Mouse (Mus musculus): Measurements from ENCODE around the gene Smpdl3b.

The Smpdl3b gene

DNA sequence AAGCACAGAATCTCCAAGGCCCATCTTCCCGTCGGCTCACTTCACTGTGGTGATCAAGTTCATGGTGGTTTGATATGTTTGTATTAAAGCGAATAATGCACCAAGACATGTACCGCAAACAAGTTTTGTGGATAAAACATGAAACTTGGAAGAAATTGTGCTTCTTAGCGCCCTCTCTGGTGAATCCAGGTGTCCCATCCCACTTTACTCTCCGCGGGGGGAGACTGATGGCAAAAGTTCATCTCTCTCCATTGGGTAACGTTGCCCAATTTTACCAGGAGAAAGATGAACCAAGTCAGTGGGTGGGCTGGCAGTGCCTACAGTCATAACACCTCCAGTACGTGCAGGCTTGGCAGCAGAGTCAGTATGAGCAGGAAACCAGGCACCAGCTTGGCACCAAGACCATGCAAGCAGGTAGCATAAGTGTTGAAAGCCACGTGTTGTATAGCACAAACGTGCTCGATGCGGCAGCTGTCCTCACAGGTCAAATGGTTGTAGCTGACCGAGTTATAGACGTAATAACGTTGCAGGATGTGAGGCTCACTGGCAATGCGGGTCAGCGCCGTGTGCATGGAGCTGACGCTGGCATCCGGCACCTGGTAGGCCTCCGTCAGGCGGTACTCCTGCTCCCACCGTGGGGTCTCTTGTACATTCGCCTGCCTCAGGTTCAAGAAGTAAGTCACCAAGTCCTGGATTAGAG is 23.8 kb downstream of the Smpdl3b start:
- no peak for DNase-seq

DNA sequence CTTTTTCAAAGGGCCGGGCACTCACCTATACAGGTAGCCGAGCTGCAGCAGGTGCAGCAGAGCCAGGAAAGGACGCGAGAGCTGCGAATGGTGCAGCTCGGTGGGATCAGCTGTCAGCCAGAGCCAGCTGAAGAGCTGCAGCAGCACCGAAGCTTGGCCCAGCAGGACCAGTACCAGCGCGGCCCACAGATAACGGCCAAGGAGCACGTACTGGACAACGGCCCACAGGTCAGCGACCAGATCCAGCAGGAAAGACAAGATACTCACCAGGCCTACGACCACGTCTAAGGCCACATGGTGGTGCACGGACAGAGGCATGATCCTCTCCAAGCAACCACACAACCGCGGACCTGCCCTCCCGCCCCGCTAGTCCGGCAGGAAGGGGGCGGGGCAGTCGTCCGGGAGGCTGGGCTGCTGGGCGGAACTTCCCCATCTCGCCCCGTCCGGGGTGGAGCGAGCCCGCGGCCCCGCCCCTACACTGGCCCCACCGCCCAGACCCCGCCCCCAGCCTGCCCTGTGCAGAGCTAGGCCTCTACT is 24.8 kb downstream of the Smpdl3b start, which contains the start of gene Xkr8:
Gene Xkr8 (minus strand): TSS at position 399 of the 537 bp plus-strand sequence.
- DNase-seq, result peak; percentile 94 to 95

- no peak for DNase-seq
Observed at GRCm38 (mm10) chr4:132731616-132732015, 25.4 kb downstream of the Smpdl3b start.

- DNase-seq, result no peak
Observed at GRCm38 (mm10) chr4:132728233-132728632, 28.8 kb downstream of the Smpdl3b start.

GRCm38 (mm10) chr4:132718251-132718650 is 38.8 kb downstream of the Smpdl3b start:
- DNase-seq, result no peak

DNA sequence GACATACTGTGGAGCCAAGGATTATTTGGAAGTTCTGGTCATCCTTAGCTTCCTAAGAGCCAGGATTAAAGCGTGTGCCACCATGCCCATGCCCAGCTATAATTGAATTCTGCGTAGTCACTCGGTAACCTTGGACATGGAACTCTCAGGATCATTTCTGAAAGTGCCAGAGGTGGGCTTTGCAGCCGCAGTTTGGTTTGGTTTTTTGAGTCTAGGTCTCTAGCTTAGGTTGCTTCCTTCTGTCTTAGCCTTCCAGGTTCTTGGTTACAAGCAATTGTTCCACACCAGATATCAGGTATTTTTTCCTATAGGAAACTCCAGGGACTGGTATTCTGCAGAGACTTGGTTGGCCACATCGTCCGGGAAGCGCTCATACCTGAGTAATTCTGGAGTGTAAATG is 43.9 kb downstream of the Smpdl3b start:
- DNase-seq, result no peak

DNA sequence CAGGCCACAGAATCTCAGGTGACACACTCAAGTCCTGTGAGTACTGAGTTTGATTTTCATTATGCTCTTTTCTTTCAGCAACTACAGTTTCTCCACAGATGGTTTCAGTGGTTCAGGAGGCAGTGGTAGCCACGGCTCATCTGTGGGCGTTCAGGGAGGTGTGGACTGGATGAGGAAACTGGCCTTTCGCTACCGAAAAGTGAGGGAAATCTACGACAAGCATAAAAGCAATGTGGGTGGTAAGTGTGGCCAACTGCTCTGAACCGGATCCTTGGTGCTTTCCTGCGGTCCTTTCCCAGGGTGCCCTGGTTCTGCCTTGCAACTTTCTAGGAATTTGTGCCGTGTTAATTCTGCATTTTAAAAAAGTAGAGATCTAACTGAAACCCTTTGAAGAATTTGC is 50.2 kb downstream of the Smpdl3b start:
- DNase-seq, result no peak

DNA sequence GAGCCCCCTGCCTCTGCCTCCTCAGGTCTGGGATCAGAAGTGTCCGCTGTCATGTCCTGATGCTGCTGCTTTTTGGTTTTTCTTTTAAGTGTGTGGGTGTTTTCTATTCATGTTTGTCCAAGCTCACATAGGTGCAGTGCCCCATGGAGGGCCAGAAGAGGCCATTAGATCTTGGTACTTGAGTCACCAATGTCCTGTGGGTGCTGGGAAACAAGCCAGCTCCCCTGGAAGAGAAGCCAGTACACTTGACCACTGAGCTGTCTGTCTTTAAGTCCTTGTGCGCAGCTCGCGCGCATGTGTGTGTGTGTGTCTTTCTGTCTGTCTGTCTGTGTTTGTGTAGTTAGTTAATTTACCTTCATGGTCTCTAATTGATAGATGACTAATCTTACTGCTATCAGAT is 55.0 kb downstream of the Smpdl3b start:
- DNase-seq, result no peak

GRCm38 (mm10) chr4:132693366-132693765 is 63.7 kb downstream of the Smpdl3b start:
- DNase-seq, result no peak

- no peak for DNase-seq
Observed at GRCm38 (mm10) chr4:132689634-132690033, 67.4 kb downstream of the Smpdl3b start.

Measured in B cell, adult 2 months (primary cell).